Mouse (Mus musculus) heart, postnatal 0 days (tissue): ENCODE measurements around the gene Gm9913. TPM values are rescaled to one million over a fixed set of nuclear protein-coding genes. Genes with fewer than 3 reads are reported as not detected.

ENCODE experiments used
- ATAC-seq: fragments of 200-750 bp; cut with Nextera tagmentation; 2 replicates; pipeline ENCODE4 v1.8.0; 2017; ENCODE audit warnings: low read depth, moderate number of reproducible peaks, moderate library complexity; ENCODE audit not compliant: insufficient read depth
- DNase-seq: peaks from one replicate; pipeline ENCODE4 v3.0.0-alpha.2; 2016; ENCODE audit warnings: low spot score
- H3K27ac ChIP-seq: fragments of 300-500 bp; sonication (generic); 2 replicates; pipeline ENCODE4 v1.5.1; 2014; ENCODE audit warnings: low read depth, mild to moderate bottlenecking
- H3K27me3 ChIP-seq: fragments of 300-500 bp; sonication (generic); 2 replicates; pipeline ENCODE4 v1.6.1; 2014; ENCODE audit warnings: low read length, mixed read lengths; ENCODE audit not compliant: control insufficient read depth, insufficient read depth
- H3K36me3 ChIP-seq: fragments of 300-500 bp; sonication (generic); replicated peaks from 2 replicates; pipeline ENCODE4 v1.6.1; 2014; ENCODE audit warnings: low read length, mixed read lengths; ENCODE audit not compliant: control insufficient read depth, insufficient read depth
- H3K4me1 ChIP-seq: fragments of 300-500 bp; sonication (generic); 2 replicates; pipeline ENCODE4 v1.6.1; 2014; ENCODE audit warnings: antibody characterized with exemption; ENCODE audit not compliant: control insufficient read depth, insufficient read depth
- H3K4me2 ChIP-seq: fragments of 300-500 bp; sonication (generic); 2 replicates; pipeline ENCODE4 v1.6.1; 2014; ENCODE audit warnings: low read depth, mild to moderate bottlenecking, low read length, moderate library complexity
- H3K4me3 ChIP-seq: fragments of 300-500 bp; sonication (generic); 2 replicates; pipeline ENCODE4 v1.5.1; 2014; ENCODE audit warnings: low read depth, low read length
- H3K9ac ChIP-seq: fragments of 300-500 bp; sonication (generic); replicated peaks from 2 replicates; pipeline ENCODE4 v1.6.1; 2014; ENCODE audit warnings: low read depth, low read length, mixed read lengths
- H3K9me3 ChIP-seq: fragments of 300-500 bp; sonication (generic); replicated peaks from 2 replicates; pipeline ENCODE4 v1.6.1; 2016; ENCODE audit warnings: low read length; ENCODE audit not compliant: control insufficient read depth
- CTCF ChIP-seq: IDR thresholded peaks from 2 replicates; pipeline ENCODE4 v1.5.1; 2016; ENCODE audit warnings: antibody characterized with exemption, control low read depth, low read depth
- EP300 ChIP-seq: IDR thresholded peaks from 2 replicates; pipeline ENCODE4 v1.6.1; 2016; ENCODE audit warnings: antibody characterized with exemption, low read depth
- WGBS: fragments of 180-500 bp; shearing (Covaris S2); extraction: QIAGEN DNeasy Blood & Tissue Kit; methylation state at CpG from one replicate; pipeline ENCODE4 v1.1.7; 2014; 5-methylcytosine and 5-hydroxymethylcytosine counted together
- polyA plus RNA-seq: library from polyadenylated mRNA; unstranded; fragments of >200 nt; fragmentation: Nextera tagmentation; extraction: Ambion mirVana; gene quantifications from 2 replicates; pipeline ENCODE4 v1.2.1, GENCODE M21; 2015
- total RNA-seq: library from RNA; depleted of rRNA; stranded (reverse); fragments of >200 nt; gene quantifications from 2 replicates; pipeline ENCODE4 v1.2.3, GENCODE M21; 2014; ENCODE audit warnings: low replicate concordance

The Gm9913 gene
- total and polyA plus RNA-seq, 2 experiments from 2014 or later = 0.42 TPM; not detected in 1

DNA sequence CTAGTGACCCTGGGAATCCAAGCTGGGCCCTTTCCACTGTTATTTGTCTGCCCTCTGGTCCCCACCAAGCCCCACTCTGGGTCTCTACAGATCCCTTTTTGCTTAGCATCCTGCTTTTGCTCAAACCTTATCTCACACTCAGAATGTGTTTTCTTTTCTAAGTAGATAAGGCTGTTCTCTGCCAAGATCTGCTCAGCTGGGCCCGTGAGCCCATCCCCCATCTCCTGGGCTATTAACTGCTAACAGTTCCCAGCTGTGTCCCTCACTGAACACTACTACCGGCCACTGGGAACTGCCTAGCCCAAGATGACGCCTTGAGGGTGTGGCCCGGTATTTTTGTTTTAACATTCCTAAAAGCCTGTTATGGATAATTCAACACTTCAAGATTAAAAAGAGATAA lies 11.7 kb downstream of the Gm9913 start:
- Histone ChIP-seq H3K27ac (peak overlapping the region; percentile 50), H3K36me3 (no peaks in the 10 kb centered on the region), H3K9ac (no peak overlapping the region), H3K27me3 (no peaks in the 10 kb centered on the region), H3K9me3 (no peaks in the 10 kb centered on the region), H3K4me1 (peaks cover 15% of the 10 kb centered on the region), H3K4me3 (no peak overlapping the region), H3K4me2 (no peak overlapping the region)
- ATAC-seq = peak; percentile 69; the same call in 1 of the 2 replicates
- TF ChIP-seq CTCF (no peak), EP300 (no peak)
- WGBS = 13% methylated on average over 4 of the region's 4 CpGs
- peak; percentile 52 for DNase-seq

DNA sequence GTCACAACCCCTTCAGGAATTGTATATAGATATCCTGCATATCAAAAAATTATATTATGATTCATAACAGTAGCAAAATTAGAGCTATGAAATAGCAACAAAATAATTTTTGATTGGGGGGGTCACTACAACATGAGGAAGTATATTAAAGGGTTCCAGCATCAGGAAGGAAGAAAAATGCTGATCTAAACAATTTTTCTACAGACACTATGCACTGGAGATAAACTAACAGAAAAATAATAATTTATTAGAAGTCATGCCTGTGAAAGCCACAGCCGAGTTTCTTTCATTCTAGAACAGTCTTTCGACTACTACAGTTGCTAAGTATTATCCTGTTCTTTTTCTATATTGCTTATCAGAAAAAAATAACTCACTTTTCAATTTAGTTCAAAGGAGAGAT lies 20.6 kb downstream of the Gm9913 start:
- H3K27me3 ChIP-seq = no peaks in the 10 kb centered on the region
- ATAC-seq (no peak), DNase-seq (no peak)
- TF ChIP-seq CTCF (no peak), EP300 (no peak)
- WGBS = 72% methylated on average over 2 of the region's 2 CpGs
- H3K36me3 ChIP-seq = no peaks in the 10 kb centered on the region
- H3K9me3 ChIP-seq = no peaks in the 10 kb centered on the region
- no peak overlapping the region for H3K27ac ChIP-seq
- H3K4me3 ChIP-seq = no peak overlapping the region
- no peak overlapping the region for H3K9ac ChIP-seq
- H3K4me1 ChIP-seq = no peaks in the 10 kb centered on the region
- H3K4me2 ChIP-seq = no peak overlapping the region

DNA sequence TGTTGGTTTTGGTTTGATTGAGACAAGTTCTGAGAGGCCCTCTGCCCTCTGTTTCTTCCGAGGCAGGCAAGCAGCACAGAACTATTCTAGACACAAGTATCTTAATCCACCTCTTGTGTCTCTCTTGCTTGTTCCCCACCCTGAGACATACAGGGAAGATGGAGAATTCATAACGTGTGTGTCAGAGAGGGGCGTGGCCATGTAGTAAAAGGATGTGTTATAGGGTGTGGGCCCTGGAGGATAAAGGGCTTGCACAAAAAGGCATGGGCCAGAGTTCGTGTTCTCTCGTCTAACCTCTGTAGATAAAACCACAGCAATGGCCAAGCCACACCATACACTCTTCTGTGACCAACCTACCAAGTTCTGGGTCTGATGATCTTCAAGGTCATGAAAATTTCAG lies 21.7 kb downstream of the Gm9913 start:
- no peak overlapping the region for H3K9ac ChIP-seq
- H3K27ac ChIP-seq = no peak overlapping the region
- ATAC-seq = no peak
- H3K27me3 ChIP-seq = no peaks in the 10 kb centered on the region
- no peak overlapping the region for H3K4me3 ChIP-seq
- H3K4me2 ChIP-seq = no peak overlapping the region
- H3K36me3 ChIP-seq = no peaks in the 10 kb centered on the region
- TF ChIP-seq EP300 (no peak), CTCF (no peak)
- no peak for DNase-seq
- H3K4me1 ChIP-seq = no peaks in the 10 kb centered on the region
- no peaks in the 10 kb centered on the region for H3K9me3 ChIP-seq
- WGBS = 80% methylated on average over 5 of the region's 5 CpGs

DNA sequence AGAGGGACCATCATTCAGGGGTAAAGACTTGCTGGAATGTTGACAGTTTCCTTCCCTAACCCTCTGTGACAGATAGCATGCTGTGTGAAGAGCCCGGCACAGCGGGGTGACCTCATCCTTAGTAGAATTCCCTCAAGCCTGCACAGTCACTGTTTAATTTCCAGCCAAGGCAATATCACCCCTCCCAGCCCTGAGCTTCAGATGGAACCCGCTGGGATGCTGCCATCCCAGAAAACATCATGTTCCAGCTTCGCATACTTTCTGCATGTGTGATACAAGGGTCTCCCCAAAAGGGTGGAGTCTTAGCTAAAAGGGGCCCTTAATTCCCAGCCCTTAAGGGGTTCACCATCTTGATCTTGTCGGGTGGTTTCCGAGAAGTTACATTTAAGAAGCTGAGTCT lies 25.8 kb downstream of the Gm9913 start:
- Histone ChIP-seq H3K9me3 (no peaks in the 10 kb centered on the region), H3K27me3 (no peaks in the 10 kb centered on the region), H3K27ac (no peak overlapping the region), H3K9ac (no peak overlapping the region), H3K4me3 (no peak overlapping the region), H3K4me2 (no peak overlapping the region), H3K36me3 (no peaks in the 10 kb centered on the region), H3K4me1 (no peaks in the 10 kb centered on the region)
- ATAC-seq (peak; percentile 87), DNase-seq (peak; percentile 65)
- no peak for TF ChIP-seq EP300
- 36% methylated on average over 6 of the region's 6 CpGs for WGBS

DNA sequence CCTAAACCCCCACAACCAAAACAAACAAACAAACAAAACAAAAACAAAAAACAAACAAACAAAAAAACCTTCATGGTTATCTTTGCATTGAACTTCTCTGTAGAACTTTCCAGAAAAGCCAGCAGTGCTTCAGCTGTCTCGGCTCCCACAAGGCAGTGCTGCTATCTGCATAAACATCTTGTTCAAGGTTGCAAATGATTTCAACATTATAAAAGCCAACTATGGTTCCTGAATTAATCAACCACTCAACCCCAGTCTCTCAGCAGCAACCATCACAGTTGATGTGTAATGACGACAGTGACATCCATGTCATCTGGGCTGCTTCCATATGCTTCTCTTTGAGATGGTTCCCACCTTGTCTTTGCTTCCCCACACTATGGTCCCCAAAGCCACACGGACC lies 34.8 kb downstream of the Gm9913 start:
- 89% methylated on average over 3 of the region's 3 CpGs for WGBS

DNA sequence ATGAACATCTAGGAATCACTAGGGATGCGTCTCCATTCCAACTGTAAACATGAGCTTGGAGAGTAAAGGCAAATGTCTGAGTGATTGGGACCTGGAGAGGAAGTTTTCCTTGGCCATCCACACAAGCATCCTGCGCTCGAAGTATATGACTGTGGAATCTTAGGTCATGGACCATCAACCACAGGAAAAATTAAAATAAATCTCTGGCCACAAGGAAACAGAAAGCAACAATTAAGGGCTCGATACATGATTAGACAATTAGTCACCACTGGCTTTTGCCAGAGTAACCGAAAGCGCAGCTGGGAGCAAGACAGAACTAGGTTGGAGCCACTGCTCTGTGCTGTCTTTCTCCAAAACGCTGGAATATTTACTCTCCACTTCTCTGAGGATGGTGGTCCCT lies 35.7 kb downstream of the Gm9913 start:
- Histone ChIP-seq H3K27ac (no peak overlapping the region), H3K36me3 (no peaks in the 10 kb centered on the region), H3K27me3 (no peaks in the 10 kb centered on the region), H3K9me3 (no peaks in the 10 kb centered on the region), H3K4me3 (no peak overlapping the region), H3K4me1 (no peaks in the 10 kb centered on the region), H3K4me2 (no peak overlapping the region), H3K9ac (no peak overlapping the region)
- ATAC-seq = no peak
- WGBS = 57% methylated on average over 7 of the region's 7 CpGs
- no peak for DNase-seq
- TF ChIP-seq EP300 (no peak), CTCF (no peak)

More for the DNA sequence above, 34.8 kb downstream of the Gm9913 start:
- H3K9ac ChIP-seq = no peak overlapping the region
- H3K4me1 ChIP-seq = no peaks in the 10 kb centered on the region
- DNase-seq = no peak
- H3K27me3 ChIP-seq = no peaks in the 10 kb centered on the region
- H3K4me2 ChIP-seq = no peak overlapping the region
- no peak overlapping the region for H3K4me3 ChIP-seq
- no peak for TF ChIP-seq CTCF
- TF ChIP-seq EP300 = no peak
- no peak overlapping the region for H3K27ac ChIP-seq
- H3K9me3 ChIP-seq = no peaks in the 10 kb centered on the region
- ATAC-seq = no peak
- H3K36me3 ChIP-seq = no peaks in the 10 kb centered on the region
